Mouse (Mus musculus) hindbrain, embryonic 10.5 days (tissue): ENCODE measurements at regions not wholly inside any gene's neighbourhood (a gene's known extent, or its start where the extent isn't known, plus 50 kb on each side); places are given as distances from the start of the nearest gene placed in this dataset.

ENCODE experiments used
- DNase-seq: peaks from one replicate; pipeline ENCODE4 v3.0.0-alpha.2; 2017; ENCODE audit warnings: low spot score
- H3K27ac ChIP-seq: fragments of 300-500 bp; sonication (generic); 2 replicates; pipeline ENCODE4 v1.5.1; 2016; ENCODE audit warnings: mild to moderate bottlenecking, moderate library complexity
- H3K27me3 ChIP-seq: fragments of 300-500 bp; sonication (generic); 2 replicates; pipeline ENCODE4 v1.6.1; 2016; ENCODE audit warnings: mild to moderate bottlenecking; ENCODE audit not compliant: poor library complexity, insufficient read depth, severe bottlenecking
- H3K36me3 ChIP-seq: fragments of 300-500 bp; sonication (generic); 2 replicates; pipeline ENCODE4 v1.6.1; 2016; ENCODE audit warnings: mild to moderate bottlenecking, moderate library complexity
- H3K4me1 ChIP-seq: fragments of 300-500 bp; sonication (generic); replicated peaks from 2 replicates; pipeline ENCODE4 v1.6.1; 2016; ENCODE audit warnings: mild to moderate bottlenecking
- H3K4me3 ChIP-seq: fragments of 300-500 bp; sonication (generic); 2 replicates; pipeline ENCODE4 v1.5.1; 2016; ENCODE audit warnings: mild to moderate bottlenecking, moderate library complexity
- H3K9me3 ChIP-seq: fragments of 300-500 bp; sonication (generic); 2 replicates; pipeline ENCODE4 v1.6.1; 2016; ENCODE audit warnings: mild to moderate bottlenecking, moderate library complexity
- WGBS: fragments of 180-500 bp; shearing (Covaris S2); methylation state at CpG from one replicate; pipeline ENCODE4 v1.1.7; 2016; 5-methylcytosine and 5-hydroxymethylcytosine counted together

- H3K4me3 ChIP-seq: no peak overlapping the region
- H3K9me3 ChIP-seq: no peaks in the 10 kb centered on the region
- H3K36me3 ChIP-seq: no peaks in the 10 kb centered on the region
- no peak for DNase-seq
- H3K4me1 ChIP-seq: no peaks in the 10 kb centered on the region
- WGBS: 89% methylated on average over 3 of the region's 3 CpGs
- H3K27me3 ChIP-seq: no peaks in the 10 kb centered on the region
- no peak overlapping the region for H3K27ac ChIP-seq
Observed at GRCm38 (mm10) chr4:39926021-39926591, 216.8 kb upstream of the Aco1 start.

- no peaks in the 10 kb centered on the region for H3K4me1 ChIP-seq
- WGBS: 95% methylated on average over 7 of the region's 7 CpGs
- no peaks in the 10 kb centered on the region for H3K36me3 ChIP-seq
Observed at GRCm38 (mm10) chr4:39926594-39926993, 216.3 kb upstream of the Aco1 start.

GRCm38 (mm10) chr4:39928491-39928890 lies 214.4 kb upstream of the Aco1 start:
- WGBS: 71% methylated on average over 2 of the region's 2 CpGs

More at GRCm38 (mm10) chr4:39926594-39926993, 216.3 kb upstream of the Aco1 start:
- H3K27ac ChIP-seq: no peak overlapping the region
- DNase-seq: no peak
- no peaks in the 10 kb centered on the region for H3K9me3 ChIP-seq
- no peak overlapping the region for H3K4me3 ChIP-seq
- H3K27me3 ChIP-seq: no peaks in the 10 kb centered on the region

GRCm38 (mm10) chr4:39934025-39934708 lies 208.7 kb upstream of the Aco1 start:
- Histone ChIP-seq H3K4me3 (no peak overlapping the region), H3K9me3 (no peaks in the 10 kb centered on the region), H3K36me3 (no peaks in the 10 kb centered on the region), H3K27me3 (no peaks in the 10 kb centered on the region), H3K27ac (no peak overlapping the region), H3K4me1 (no peaks in the 10 kb centered on the region)
- WGBS: 91% methylated on average over 12 of the region's 12 CpGs
- no peak for DNase-seq

More at GRCm38 (mm10) chr4:39928491-39928890, 214.4 kb upstream of the Aco1 start:
- no peak for DNase-seq
- Histone ChIP-seq H3K27ac (no peak overlapping the region), H3K4me3 (no peak overlapping the region), H3K36me3 (no peaks in the 10 kb centered on the region), H3K27me3 (no peaks in the 10 kb centered on the region), H3K4me1 (no peaks in the 10 kb centered on the region), H3K9me3 (no peaks in the 10 kb centered on the region)

- Histone ChIP-seq H3K4me1 (no peaks in the 10 kb centered on the region), H3K4me3 (no peak overlapping the region), H3K36me3 (no peaks in the 10 kb centered on the region), H3K27me3 (no peaks in the 10 kb centered on the region), H3K9me3 (0 out of 2 replicates have a peak, but pooled peaks cover 2% of the 10 kb centered on the region), H3K27ac (no peak overlapping the region)
- WGBS: 89% methylated on average over 3 of the region's 3 CpGs
- DNase-seq: no peak
Observed at GRCm38 (mm10) chr4:39958687-39959086, 184.2 kb upstream of the Aco1 start.

GRCm38 (mm10) chr4:39967938-39968337 lies 174.9 kb upstream of the Aco1 start:
- DNase-seq: no peak
- no peaks in the 10 kb centered on the region for H3K9me3 ChIP-seq
- no peak overlapping the region for H3K4me3 ChIP-seq
- no peaks in the 10 kb centered on the region for H3K36me3 ChIP-seq
- WGBS: 91% methylated on average over 3 of the region's 3 CpGs
- H3K27me3 ChIP-seq: no peaks in the 10 kb centered on the region
- H3K27ac ChIP-seq: no peak overlapping the region
- H3K4me1 ChIP-seq: no peaks in the 10 kb centered on the region

- H3K27me3 ChIP-seq: no peaks in the 10 kb centered on the region
- 82% methylated on average over 6 of the region's 6 CpGs for WGBS
- DNase-seq: no peak
Observed at GRCm38 (mm10) chr4:39991358-39991757, 151.5 kb upstream of the Aco1 start.

GRCm38 (mm10) chr4:39991851-39992250 lies 151.0 kb upstream of the Aco1 start:
- no peak for DNase-seq
- H3K4me3 ChIP-seq: no peak overlapping the region
- no peaks in the 10 kb centered on the region for H3K36me3 ChIP-seq
- no peak overlapping the region for H3K27ac ChIP-seq
- 85% methylated on average over 2 of the region's 2 CpGs for WGBS
- no peaks in the 10 kb centered on the region for H3K4me1 ChIP-seq
- H3K27me3 ChIP-seq: no peaks in the 10 kb centered on the region
- H3K9me3 ChIP-seq: no peaks in the 10 kb centered on the region

More at GRCm38 (mm10) chr4:39991358-39991757, 151.5 kb upstream of the Aco1 start:
- Histone ChIP-seq H3K4me3 (no peak overlapping the region), H3K4me1 (no peaks in the 10 kb centered on the region), H3K36me3 (no peaks in the 10 kb centered on the region), H3K9me3 (no peaks in the 10 kb centered on the region), H3K27ac (no peak overlapping the region)

- Histone ChIP-seq H3K36me3 (no peaks in the 10 kb centered on the region), H3K27me3 (no peaks in the 10 kb centered on the region), H3K4me3 (no peak overlapping the region), H3K27ac (no peak overlapping the region), H3K9me3 (no peaks in the 10 kb centered on the region), H3K4me1 (no peaks in the 10 kb centered on the region)
- WGBS: 77% methylated on average over 5 of the region's 5 CpGs
- DNase-seq: no peak
Observed at GRCm38 (mm10) chr4:39998771-39999422, 144.0 kb upstream of the Aco1 start.

GRCm38 (mm10) chr4:40014666-40015065 lies 128.2 kb upstream of the Aco1 start:
- H3K27me3 ChIP-seq: no peaks in the 10 kb centered on the region
- peak; percentile 38 for DNase-seq
- H3K27ac ChIP-seq: no peak overlapping the region
- H3K9me3 ChIP-seq: no peaks in the 10 kb centered on the region
- no peaks in the 10 kb centered on the region for H3K4me1 ChIP-seq
- no peaks in the 10 kb centered on the region for H3K36me3 ChIP-seq
- 70% methylated on average over 7 of the region's 7 CpGs for WGBS
- H3K4me3 ChIP-seq: no peak overlapping the region

GRCm38 (mm10) chr4:40016856-40017255 lies 126.0 kb upstream of the Aco1 start:
- 91% methylated on average over 15 of the region's 15 CpGs for WGBS
- Histone ChIP-seq H3K27me3 (no peaks in the 10 kb centered on the region), H3K4me1 (no peaks in the 10 kb centered on the region), H3K9me3 (no peaks in the 10 kb centered on the region), H3K4me3 (no peak overlapping the region), H3K36me3 (no peaks in the 10 kb centered on the region), H3K27ac (no peak overlapping the region)
- no peak for DNase-seq

GRCm38 (mm10) chr4:40018208-40018607 lies 124.7 kb upstream of the Aco1 start:
- Histone ChIP-seq H3K4me1 (no peaks in the 10 kb centered on the region), H3K36me3 (no peaks in the 10 kb centered on the region), H3K27ac (no peak overlapping the region), H3K27me3 (no peaks in the 10 kb centered on the region), H3K4me3 (no peak overlapping the region), H3K9me3 (no peaks in the 10 kb centered on the region)
- no peak for DNase-seq
- 91% methylated on average over 4 of the region's 4 CpGs for WGBS

- Histone ChIP-seq H3K36me3 (no peaks in the 10 kb centered on the region), H3K4me3 (no peak overlapping the region), H3K4me1 (no peaks in the 10 kb centered on the region), H3K27ac (no peak overlapping the region), H3K27me3 (no peaks in the 10 kb centered on the region), H3K9me3 (peaks cover 3% of the 10 kb centered on the region; the same call in 1 of the 2 replicates)
- 87% methylated on average over 1 of the region's 1 CpGs for WGBS
- no peak for DNase-seq
Observed at GRCm38 (mm10) chr4:40031361-40031760, 111.5 kb upstream of the Aco1 start.
